Mouse (Mus musculus) large intestine, adult 2 months (tissue): ENCODE results near the gene Rab31. TPM values are rescaled to one million over a fixed set of nuclear protein-coding genes. Genes with fewer than 3 reads are reported as not detected.

Experiments used
- DNase-seq: peaks from one replicate; pipeline ENCODE4 v3.0.0-alpha.2; 2012; ENCODE audit warnings: low read depth, low spot score
- WGBS: fragments of 180-500 bp; shearing (Covaris S2); methylation state at CpG from one replicate; pipeline ENCODE4 v1.1.7; 2018; 5-methylcytosine and 5-hydroxymethylcytosine counted together
- polyA plus RNA-seq: library from polyadenylated mRNA; depleted of rRNA; stranded (reverse); fragments of >200 nt; gene quantifications from 2 replicates; pipeline ENCODE4 v1.2.3, GENCODE M21; 2012

The Rab31 gene
- polyA plus RNA-seq, 1 experiment, result 10.2 TPM

GRCm38 (mm10) chr17:65784610-65785140 lies 12.1 kb upstream of the Rab31 start:
- 58% methylated on average over 8 of the region's 8 CpGs for WGBS
- DNase-seq, result no peak

DNA sequence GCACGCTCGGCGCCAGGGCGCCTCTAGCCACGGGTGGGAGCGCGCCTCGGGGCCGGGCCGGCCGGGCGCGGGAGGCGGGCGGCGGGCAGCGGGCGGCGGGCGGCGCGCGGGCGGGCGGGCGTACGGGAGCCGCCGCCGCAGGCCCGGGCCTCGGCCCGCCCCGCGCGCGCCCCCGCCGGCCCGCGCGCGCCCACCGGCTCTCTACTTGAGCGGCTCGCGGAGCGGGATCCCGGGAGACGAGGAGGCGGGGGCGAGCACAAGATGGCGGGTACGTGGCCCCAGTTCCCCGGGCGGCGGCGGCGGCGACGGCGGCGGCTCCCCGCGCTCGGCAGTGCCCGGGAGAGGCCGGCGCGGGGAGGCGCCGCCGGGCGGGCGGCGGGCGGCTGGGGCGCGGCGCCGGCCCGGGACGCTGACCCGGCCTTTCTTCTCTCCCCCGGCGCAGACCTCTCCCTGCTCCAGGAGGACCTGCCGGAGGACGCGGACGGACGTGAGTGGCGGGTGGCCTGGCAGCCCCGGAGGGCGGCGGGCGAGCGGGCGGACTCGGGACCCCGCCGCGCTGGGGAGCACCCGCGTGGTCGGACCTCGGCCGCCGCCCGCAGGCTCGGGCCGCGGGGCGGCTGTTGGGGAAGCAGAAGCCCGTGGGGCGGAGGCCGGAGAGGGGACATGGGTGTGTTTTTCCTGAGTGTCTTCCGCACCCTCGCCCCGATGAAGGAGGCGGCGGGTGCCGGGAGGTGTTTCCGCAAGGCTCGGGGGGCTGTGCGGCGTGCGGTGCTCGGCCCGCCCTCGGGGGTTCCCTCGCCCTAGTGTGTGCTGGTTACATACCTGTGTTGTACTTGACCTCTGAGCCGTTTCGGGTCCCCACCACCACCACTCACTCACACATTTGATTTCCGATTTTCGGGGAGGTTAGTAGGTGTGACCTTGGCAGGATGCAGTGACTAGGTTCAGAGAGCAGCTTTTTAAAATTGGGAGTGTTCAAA lies 10.9 kb upstream of the Rab31 start:
- no peak for DNase-seq
- 2% methylated on average over 119 of the region's 135 CpGs for WGBS

DNA sequence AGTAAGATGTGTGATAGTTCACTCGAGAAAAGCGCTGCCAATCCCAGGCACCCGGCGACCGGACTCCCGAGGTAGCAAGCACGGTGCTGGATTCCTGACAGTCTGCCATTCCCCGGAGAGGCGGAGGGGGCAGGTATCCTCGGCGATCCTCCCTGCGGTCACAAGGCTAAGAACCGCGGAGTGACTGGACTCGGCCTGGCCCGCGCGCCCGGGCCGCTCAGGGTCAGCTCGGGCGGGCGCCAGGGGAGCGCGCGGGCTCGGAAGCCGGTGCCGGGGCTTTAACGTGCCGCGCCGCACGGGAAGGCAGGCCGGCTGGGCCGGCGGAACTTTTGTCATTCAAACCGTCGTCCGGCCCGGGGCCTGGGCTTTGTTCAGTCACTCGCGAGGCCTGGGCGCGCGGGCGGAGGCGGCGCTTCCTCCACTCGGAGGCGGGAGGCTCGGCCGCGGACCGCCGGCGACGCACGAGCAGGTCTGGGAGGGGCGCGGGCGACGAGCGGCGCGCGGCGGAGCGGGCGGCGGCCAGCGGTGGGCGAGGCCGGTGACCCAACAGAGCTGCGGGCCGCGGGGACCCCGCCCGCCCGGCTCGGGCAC lies 10.1 kb upstream of the Rab31 start, which contains the start of gene Ppp4r1:
Ppp4r1 (plus strand) TSS at position 23 of the 591 bp plus-strand sequence.
- no peak for DNase-seq
- WGBS, result 2% methylated on average over 81 of the region's 81 CpGs

- WGBS, result 96% methylated on average over 2 of the region's 2 CpGs
- no peak for DNase-seq
Measured at GRCm38 (mm10) chr17:65780970-65781369, 8.4 kb upstream of the Rab31 start.

- no peak for DNase-seq
- WGBS, result 76% methylated on average over 4 of the region's 4 CpGs
Measured at GRCm38 (mm10) chr17:65777461-65777860, 4.9 kb upstream of the Rab31 start.

DNA sequence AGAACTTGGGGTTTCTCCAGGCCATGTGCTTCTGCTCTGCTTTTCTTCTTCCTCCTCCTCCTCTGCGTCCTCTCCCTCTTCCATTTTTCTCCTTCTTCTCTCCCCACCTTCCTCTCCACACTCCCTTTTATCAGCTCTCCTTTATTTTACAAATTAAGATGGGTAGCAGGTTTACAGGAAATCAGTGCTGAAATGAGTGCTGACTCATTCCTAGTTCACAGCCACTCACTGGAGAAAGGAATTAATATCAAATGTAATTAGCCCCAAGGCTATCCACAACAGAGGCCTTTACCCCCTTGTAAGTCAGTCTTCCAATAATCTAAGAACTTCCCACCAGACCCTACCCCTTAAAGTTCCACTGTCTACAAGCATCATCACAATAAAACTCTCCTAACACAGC lies 3.7 kb upstream of the Rab31 start:
- DNase-seq, result no peak
- WGBS, result 95% methylated on average over 1 of the region's 1 CpGs

GRCm38 (mm10) chr17:65774439-65774838 lies 1.9 kb upstream of the Rab31 start:
- peak; percentile 76 for DNase-seq
- WGBS, result 21% methylated on average over 7 of the region's 7 CpGs

- DNase-seq, result no peak
- 65% methylated on average over 4 of the region's 4 CpGs for WGBS
Measured at GRCm38 (mm10) chr17:65773617-65774016, 1.1 kb upstream of the Rab31 start.

- no peak for DNase-seq
- WGBS, result 63% methylated on average over 17 of the region's 17 CpGs
Measured at GRCm38 (mm10) chr17:65770982-65771915, 1.3 kb downstream of the Rab31 start.

DNA sequence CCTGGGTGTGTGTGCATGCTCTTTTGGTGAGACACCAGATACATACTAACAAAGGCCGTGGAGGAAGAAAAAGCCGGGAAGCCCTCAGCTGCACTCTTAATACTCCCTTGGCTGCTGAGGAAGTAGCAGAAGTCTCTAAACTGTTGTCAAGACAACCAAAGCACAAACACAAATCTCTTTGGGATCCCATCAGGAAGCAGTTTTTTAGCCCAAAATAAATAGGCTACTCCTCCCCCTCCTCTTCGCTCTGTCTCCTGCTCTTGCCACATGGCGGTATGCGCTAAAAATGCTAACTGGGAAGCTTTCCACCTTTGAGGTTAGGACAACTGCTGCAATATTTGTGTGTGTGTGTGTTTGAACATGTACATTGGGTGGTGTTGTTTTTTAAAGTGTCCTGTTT lies 4.1 kb downstream of the Rab31 start:
- WGBS, result 66% methylated on average over 5 of the region's 5 CpGs
- no peak for DNase-seq

DNA sequence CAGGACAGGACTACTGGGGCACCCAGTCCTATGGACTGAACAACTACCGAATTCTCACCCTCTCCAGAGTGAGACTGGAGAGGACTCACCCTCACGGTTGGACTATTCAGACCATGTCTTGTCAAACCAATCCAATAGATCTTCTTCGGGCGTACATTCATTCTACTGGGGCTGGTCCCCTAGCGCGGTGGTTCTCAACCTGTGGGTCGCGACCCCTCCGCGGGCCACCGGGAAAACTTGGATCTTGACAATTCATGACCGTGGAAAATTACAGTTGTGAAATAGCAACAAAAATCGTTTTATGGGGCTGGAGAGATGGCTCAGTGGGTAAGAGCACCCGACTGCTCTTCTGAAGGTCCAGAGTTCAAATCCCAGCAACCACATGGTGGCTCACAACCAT lies 9.3 kb downstream of the Rab31 start:
- 91% methylated on average over 14 of the region's 14 CpGs for WGBS
- DNase-seq, result no peak

GRCm38 (mm10) chr17:65757150-65757549 lies 15.4 kb downstream of the Rab31 start:
- no peak for DNase-seq
- WGBS, result 73% methylated on average over 6 of the region's 6 CpGs

DNA sequence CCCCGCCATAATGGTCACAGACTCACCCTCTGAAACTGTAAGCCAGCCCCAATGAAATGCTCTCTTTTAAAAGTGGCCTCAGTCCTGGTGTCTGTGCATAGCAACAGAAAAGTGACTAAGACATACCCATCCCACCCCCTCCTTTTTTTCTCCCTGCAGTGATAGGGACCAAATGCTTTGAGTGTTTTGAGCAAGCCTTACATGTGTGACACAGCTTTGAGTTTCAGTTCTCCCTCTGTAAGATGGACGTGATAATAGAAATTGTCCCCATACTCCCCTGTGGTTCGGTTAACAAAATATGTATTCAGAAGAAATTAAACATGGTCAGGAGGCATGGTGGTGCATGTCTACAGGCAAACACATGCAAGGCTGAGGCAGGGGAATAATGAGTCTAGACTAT lies 16.7 kb downstream of the Rab31 start:
- WGBS, result 94% methylated on average over 3 of the region's 3 CpGs
- no peak for DNase-seq

- 91% methylated on average over 6 of the region's 6 CpGs for WGBS
Measured at GRCm38 (mm10) chr17:65753130-65753529, 19.4 kb downstream of the Rab31 start.

DNA sequence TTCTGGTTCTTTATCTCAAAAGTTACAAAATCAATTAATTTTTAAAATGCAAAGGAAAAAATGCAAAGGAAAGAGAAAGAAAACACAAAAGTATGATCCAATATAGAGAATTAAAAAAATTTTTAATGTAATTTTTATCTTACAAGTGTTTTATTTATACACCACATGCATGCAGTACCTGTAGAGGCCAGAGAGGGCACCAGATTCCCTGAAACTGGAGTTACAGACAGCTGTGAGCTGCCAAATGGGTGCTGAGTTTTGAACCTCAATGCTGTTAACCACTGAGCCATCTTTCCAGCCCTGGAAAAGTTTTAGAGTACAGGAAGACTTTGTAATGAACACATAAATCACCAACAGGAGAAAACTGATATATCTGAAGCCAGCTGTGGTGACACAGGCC lies 22.3 kb downstream of the Rab31 start:
- DNase-seq, result no peak

More at GRCm38 (mm10) chr17:65753130-65753529, 19.4 kb downstream of the Rab31 start:
- DNase-seq, result no peak

GRCm38 (mm10) chr17:65749803-65750202 lies 22.7 kb downstream of the Rab31 start:
- WGBS, result 92% methylated on average over 7 of the region's 7 CpGs
- no peak for DNase-seq

- 82% methylated on average over 6 of the region's 6 CpGs for WGBS
- DNase-seq, result no peak
Measured at GRCm38 (mm10) chr17:65748997-65749396, 23.6 kb downstream of the Rab31 start.

DNA sequence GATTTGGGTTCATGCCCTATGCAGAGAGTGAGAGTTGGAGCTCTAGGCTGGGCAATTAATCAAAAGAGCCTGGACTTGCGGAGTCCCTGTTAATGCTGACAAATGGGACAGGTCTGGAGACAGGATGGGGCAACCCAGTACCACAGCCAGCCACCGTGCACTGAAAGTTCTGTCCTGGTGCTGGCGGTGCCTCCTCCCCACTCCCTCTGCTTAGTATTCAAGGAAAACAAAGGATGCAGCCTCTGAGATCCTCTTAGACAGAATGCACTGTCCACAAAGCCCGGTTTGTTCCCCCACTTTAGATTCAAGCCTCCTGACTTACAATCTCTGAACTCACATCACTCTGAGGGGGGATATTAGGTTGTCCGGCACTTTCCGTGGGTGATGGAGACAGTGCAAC lies 26.2 kb downstream of the Rab31 start:
- DNase-seq, result no peak
- 82% methylated on average over 6 of the region's 6 CpGs for WGBS

GRCm38 (mm10) chr17:65743664-65744330 lies 28.8 kb downstream of the Rab31 start:
- 70% methylated on average over 11 of the region's 11 CpGs for WGBS
- no peak for DNase-seq
